Comparison of ENCODE assay signal across 25 mouse cellular contexts in genomic region chrX:169396825-169397224, GRCm38 (mm10).
"Had no signal": no experiment of that assay in that cellular context is flagged by ENCODE, and none has a peak within 500 bp of the region (broad histone marks: within the 10 kb centered on the region; RNA-seq: fewer than 3 reads in every experiment).

No protein-coding gene starts in this region.

- H3K9me3 ChIP-seq: heart, embryonic 13.5 days; heart, embryonic 15.5 days; hindbrain, embryonic 13.5 days; hindbrain, embryonic 15.5 days; limb, embryonic 13.5 days; limb, embryonic 15.5 days; liver, embryonic 12.5 days had no signal

- H3K36me3 ChIP-seq: heart, embryonic 13.5 days; heart, embryonic 15.5 days; hindbrain, embryonic 13.5 days; hindbrain, embryonic 15.5 days; limb, embryonic 13.5 days; limb, embryonic 15.5 days; liver, embryonic 12.5 days had no signal

- ATAC-seq: hindbrain, postnatal 0 days; intestine, embryonic 16.5 days; liver, embryonic 12.5 days had no signal

- H3K4me2 ChIP-seq: heart, embryonic 11.5 days; heart, embryonic 13.5 days; heart, embryonic 15.5 days; hindbrain, embryonic 13.5 days; hindbrain, embryonic 15.5 days; limb, embryonic 13.5 days; limb, embryonic 15.5 days; liver, embryonic 12.5 days had no signal

- H3K4me1 ChIP-seq: heart, embryonic 13.5 days; heart, embryonic 15.5 days; hindbrain, embryonic 13.5 days; hindbrain, embryonic 15.5 days; limb, embryonic 13.5 days; limb, embryonic 15.5 days; liver, embryonic 12.5 days had no signal

- H3K9ac ChIP-seq: heart, embryonic 13.5 days; heart, embryonic 15.5 days; hindbrain, embryonic 13.5 days; hindbrain, embryonic 15.5 days; limb, embryonic 13.5 days; limb, embryonic 15.5 days; liver, embryonic 12.5 days; liver, embryonic 14.5 days had no signal

- DNase-seq: gastrocnemius, postnatal 10 days; gastrocnemius, postnatal 25 days; heart, adult 11 months; heart, adult 2 months; heart, postnatal 14 days; heart, postnatal 36 days; kidney, adult 18-20 months; kidney, adult 8-10 months; kidney, postnatal 10 days; kidney, postnatal 25 days; kidney, postnatal 4 days; left cerebral cortex, postnatal 4 days had no signal

- H3K27me3 ChIP-seq: heart, embryonic 13.5 days; heart, embryonic 15.5 days; hindbrain, embryonic 15.5 days; limb, embryonic 15.5 days; liver, embryonic 12.5 days had no signal

- H3K27ac ChIP-seq: heart, adult 2 months; heart, embryonic 13.5 days; heart, embryonic 15.5 days; hindbrain, embryonic 13.5 days; hindbrain, embryonic 15.5 days; hindbrain, postnatal 0 days; layer of hippocampus, adult 2 months; left cerebral cortex, adult 2 months; limb, embryonic 13.5 days; limb, embryonic 15.5 days; liver, embryonic 12.5 days; liver, embryonic 14.5 days had no signal

- H3K4me3 ChIP-seq: heart, adult 2 months; heart, embryonic 13.5 days; heart, embryonic 15.5 days; hindbrain, embryonic 13.5 days; hindbrain, embryonic 15.5 days; layer of hippocampus, adult 2 months; left cerebral cortex, adult 2 months; limb, embryonic 13.5 days; limb, embryonic 15.5 days; liver, embryonic 12.5 days had no signal
